Mouse (Mus musculus): ENCODE results near the gene Atox1. TPM values are rescaled to one million over a fixed set of nuclear protein-coding genes. Genes with fewer than 3 reads are reported as not detected.
A peak's percentile ranks its signal among the peaks of the same experiment; 100 is the strongest.

Gene Atox1
- polyA plus RNA-seq, 1 experiment from 2014 or later: 213 TPM

GRCm38 (mm10) chr11:55460559-55461018 lies 450 bp downstream of the Atox1 start:
- Histone ChIP-seq H3K9me3 (replicated peaks; ENCODE audit: control insufficient read depth, low read length) (no peaks in the 10 kb centered on the region), H3K4me3 (ENCODE audit: low read length) (peak overlapping the region; percentile 84), H3K27ac (ENCODE audit: low read length) (peak overlapping the region; percentile 83), H3K9ac (ENCODE audit: low read length) (peak overlapping the region; percentile 78), H3K4me1 (ENCODE audit: control insufficient read depth, insufficient read depth, low read length) (peaks cover 14% of the 10 kb centered on the region), H3K4me2 (ENCODE audit: low read depth, low read length) (peak overlapping the region; percentile 90), H3K27me3 (ENCODE audit: control insufficient read depth, insufficient read depth, low read length) (no peaks in the 10 kb centered on the region), H3K36me3 (ENCODE audit: control insufficient read depth, insufficient read depth) (no peaks in the 10 kb centered on the region)
- ATAC-seq (replicated peaks; ENCODE audit: extremely low read depth, insufficient read depth, low FRiP score): peak; percentile 43
- WGBS: under 1% methylated on average over 17 of the region's 17 CpGs

- Histone ChIP-seq H3K4me3 (ENCODE audit: low read length) (peak overlapping the region; percentile 84), H3K4me1 (ENCODE audit: control insufficient read depth, insufficient read depth, low read length) (peaks cover 14% of the 10 kb centered on the region), H3K27ac (ENCODE audit: low read length) (peak overlapping the region; percentile 83; the same call in 1 of the 2 replicates), H3K36me3 (ENCODE audit: control insufficient read depth, insufficient read depth) (no peaks in the 10 kb centered on the region), H3K9ac (ENCODE audit: low read length) (peak overlapping the region; percentile 78), H3K27me3 (ENCODE audit: control insufficient read depth, insufficient read depth, low read length) (no peaks in the 10 kb centered on the region), H3K4me2 (ENCODE audit: low read depth, low read length) (peak overlapping the region; percentile 90), H3K9me3 (replicated peaks; ENCODE audit: control insufficient read depth, low read length) (no peaks in the 10 kb centered on the region)
- 11% methylated on average over 3 of the region's 3 CpGs for WGBS
- ATAC-seq (replicated peaks; ENCODE audit: extremely low read depth, insufficient read depth, low FRiP score): no peak
These were observed 1.0 kb downstream of the Atox1 start for GRCm38 (mm10) chr11:55459850-55460558.

GRCm38 (mm10) chr11:55458501-55458900 lies 2.5 kb downstream of the Atox1 start:
- H3K9ac ChIP-seq (ENCODE audit: low read length): no peak overlapping the region
- H3K4me3 ChIP-seq (ENCODE audit: low read length): no peak overlapping the region
- no peak overlapping the region for H3K27ac ChIP-seq (ENCODE audit: low read length)
- no peaks in the 10 kb centered on the region for H3K36me3 ChIP-seq (ENCODE audit: control insufficient read depth, insufficient read depth)
- no peaks in the 10 kb centered on the region for H3K9me3 ChIP-seq (replicated peaks; ENCODE audit: control insufficient read depth, low read length)
- H3K4me1 ChIP-seq (ENCODE audit: control insufficient read depth, insufficient read depth, low read length): peaks cover 14% of the 10 kb centered on the region
- ATAC-seq (replicated peaks; ENCODE audit: extremely low read depth, insufficient read depth, low FRiP score): no peak
- H3K27me3 ChIP-seq (ENCODE audit: control insufficient read depth, insufficient read depth, low read length): no peaks in the 10 kb centered on the region
- WGBS: 63% methylated on average over 4 of the region's 4 CpGs
- H3K4me2 ChIP-seq (ENCODE audit: low read depth, low read length): no peak overlapping the region

GRCm38 (mm10) chr11:55455166-55455565 lies 5.9 kb downstream of the Atox1 start:
- Histone ChIP-seq H3K36me3 (ENCODE audit: control insufficient read depth, insufficient read depth) (0 out of 2 replicates have a peak, but pooled peaks cover 2% of the 10 kb centered on the region), H3K9ac (ENCODE audit: low read length) (no peak overlapping the region), H3K27me3 (ENCODE audit: control insufficient read depth, insufficient read depth, low read length) (no peaks in the 10 kb centered on the region), H3K27ac (ENCODE audit: low read length) (no peak overlapping the region), H3K9me3 (replicated peaks; ENCODE audit: control insufficient read depth, low read length) (no peaks in the 10 kb centered on the region), H3K4me3 (ENCODE audit: low read length) (no peak overlapping the region), H3K4me1 (ENCODE audit: control insufficient read depth, insufficient read depth, low read length) (peaks cover 10% of the 10 kb centered on the region), H3K4me2 (ENCODE audit: low read depth, low read length) (no peak overlapping the region)
- WGBS: 69% methylated on average over 2 of the region's 2 CpGs
- no peak for ATAC-seq (replicated peaks; ENCODE audit: extremely low read depth, insufficient read depth, low FRiP score)

- Histone ChIP-seq H3K27ac (ENCODE audit: low read length) (no peak overlapping the region), H3K4me1 (ENCODE audit: control insufficient read depth, insufficient read depth, low read length) (no peaks in the 10 kb centered on the region), H3K27me3 (ENCODE audit: control insufficient read depth, insufficient read depth, low read length) (no peaks in the 10 kb centered on the region), H3K4me2 (ENCODE audit: low read depth, low read length) (no peak overlapping the region), H3K4me3 (ENCODE audit: low read length) (no peak overlapping the region), H3K9ac (ENCODE audit: low read length) (no peak overlapping the region), H3K9me3 (replicated peaks; ENCODE audit: control insufficient read depth, low read length) (no peaks in the 10 kb centered on the region), H3K36me3 (ENCODE audit: control insufficient read depth, insufficient read depth) (peaks cover 7% of the 10 kb centered on the region; the same call in 1 of the 2 replicates)
- 77% methylated on average over 4 of the region's 4 CpGs for WGBS
- ATAC-seq (replicated peaks; ENCODE audit: extremely low read depth, insufficient read depth, low FRiP score): no peak
These were observed 7.4 kb downstream of the Atox1 start for GRCm38 (mm10) chr11:55453640-55454039.

- H3K4me1 ChIP-seq (ENCODE audit: control insufficient read depth, insufficient read depth, low read length): peaks cover 3% of the 10 kb centered on the region
- H3K4me2 ChIP-seq (ENCODE audit: low read depth, low read length): no peak overlapping the region
- ATAC-seq (replicated peaks; ENCODE audit: extremely low read depth, insufficient read depth, low FRiP score): no peak
- no peaks in the 10 kb centered on the region for H3K27me3 ChIP-seq (ENCODE audit: control insufficient read depth, insufficient read depth, low read length)
- H3K9ac ChIP-seq (ENCODE audit: low read length): no peak overlapping the region
- no peak overlapping the region for H3K27ac ChIP-seq (ENCODE audit: low read length)
- WGBS: 63% methylated on average over 4 of the region's 4 CpGs
- H3K9me3 ChIP-seq (replicated peaks; ENCODE audit: control insufficient read depth, low read length): no peaks in the 10 kb centered on the region
- H3K36me3 ChIP-seq (ENCODE audit: control insufficient read depth, insufficient read depth): peaks cover 7% of the 10 kb centered on the region; the same call in 1 of the 2 replicates
- no peak overlapping the region for H3K4me3 ChIP-seq (ENCODE audit: low read length)
These were observed 10.7 kb downstream of the Atox1 start for GRCm38 (mm10) chr11:55450311-55450710.

GRCm38 (mm10) chr11:55449531-55449930 lies 11.5 kb downstream of the Atox1 start:
- Histone ChIP-seq H3K27me3 (ENCODE audit: control insufficient read depth, insufficient read depth, low read length) (no peaks in the 10 kb centered on the region), H3K4me3 (ENCODE audit: low read length) (no peak overlapping the region), H3K4me1 (ENCODE audit: control insufficient read depth, insufficient read depth, low read length) (peaks cover 5% of the 10 kb centered on the region), H3K9me3 (replicated peaks; ENCODE audit: control insufficient read depth, low read length) (no peaks in the 10 kb centered on the region), H3K27ac (ENCODE audit: low read length) (peak overlapping the region; percentile 28; the same call in 1 of the 2 replicates), H3K36me3 (ENCODE audit: control insufficient read depth, insufficient read depth) (peaks cover 7% of the 10 kb centered on the region; the same call in 1 of the 2 replicates), H3K9ac (ENCODE audit: low read length) (no peak overlapping the region), H3K4me2 (ENCODE audit: low read depth, low read length) (no peak overlapping the region)
- ATAC-seq (replicated peaks; ENCODE audit: extremely low read depth, insufficient read depth, low FRiP score): no peak
- 56% methylated on average over 7 of the region's 7 CpGs for WGBS

GRCm38 (mm10) chr11:55446579-55446978 lies 14.5 kb downstream of the Atox1 start:
- peaks cover 6% of the 10 kb centered on the region for H3K4me1 ChIP-seq (ENCODE audit: control insufficient read depth, insufficient read depth, low read length)
- no peak overlapping the region for H3K4me2 ChIP-seq (ENCODE audit: low read depth, low read length)
- H3K27me3 ChIP-seq (ENCODE audit: control insufficient read depth, insufficient read depth, low read length): no peaks in the 10 kb centered on the region
- WGBS: 13% methylated on average over 4 of the region's 4 CpGs
- no peaks in the 10 kb centered on the region for H3K9me3 ChIP-seq (replicated peaks; ENCODE audit: control insufficient read depth, low read length)
- ATAC-seq (replicated peaks; ENCODE audit: extremely low read depth, insufficient read depth, low FRiP score): peak; percentile 78
- H3K36me3 ChIP-seq (ENCODE audit: control insufficient read depth, insufficient read depth): peaks cover 4% of the 10 kb centered on the region; the same call in 1 of the 2 replicates
- H3K4me3 ChIP-seq (ENCODE audit: low read length): no peak overlapping the region
- H3K27ac ChIP-seq (ENCODE audit: low read length): peak overlapping the region; percentile 30; the same call in 1 of the 2 replicates
- no peak overlapping the region for H3K9ac ChIP-seq (ENCODE audit: low read length)

GRCm38 (mm10) chr11:55444772-55445171 lies 16.3 kb downstream of the Atox1 start:
- ATAC-seq (replicated peaks; ENCODE audit: extremely low read depth, insufficient read depth, low FRiP score): no peak
- Histone ChIP-seq H3K4me3 (ENCODE audit: low read length) (no peak overlapping the region), H3K27me3 (ENCODE audit: control insufficient read depth, insufficient read depth, low read length) (no peaks in the 10 kb centered on the region), H3K9me3 (replicated peaks; ENCODE audit: control insufficient read depth, low read length) (no peaks in the 10 kb centered on the region), H3K4me1 (ENCODE audit: control insufficient read depth, insufficient read depth, low read length) (peaks cover 6% of the 10 kb centered on the region), H3K9ac (ENCODE audit: low read length) (no peak overlapping the region), H3K4me2 (ENCODE audit: low read depth, low read length) (no peak overlapping the region), H3K36me3 (ENCODE audit: control insufficient read depth, insufficient read depth) (peaks cover 2% of the 10 kb centered on the region; the same call in 1 of the 2 replicates), H3K27ac (ENCODE audit: low read length) (peak overlapping the region; percentile 23; the same call in 1 of the 2 replicates)
- WGBS: 6% methylated on average over 1 of the region's 1 CpGs
